Mouse (Mus musculus): ENCODE results near the gene Prr19. TPM values are rescaled to one million over a fixed set of nuclear protein-coding genes. Genes with fewer than 3 reads are reported as not detected.

The Prr19 gene
- polyA plus RNA-seq, 1 experiment from 2014 or later, result 0.56 TPM

GRCm38 (mm10) chr7:25281734-25282601 is 19.2 kb upstream of the Prr19 start:
- Histone ChIP-seq H3K9me3 (ENCODE audit: control insufficient read depth, low read length) (no peaks in the 10 kb centered on the region), H3K27ac (ENCODE audit: low read length) (peak overlapping the region; percentile 98), H3K4me1 (ENCODE audit: control insufficient read depth, insufficient read depth, low read length) (peaks cover 49% of the 10 kb centered on the region), H3K9ac (ENCODE audit: low read depth, low read length) (peak overlapping the region; percentile 81), H3K4me3 (ENCODE audit: low read length) (peak overlapping the region; percentile 83), H3K36me3 (ENCODE audit: control insufficient read depth, insufficient read depth, low read length) (peaks cover 18% of the 10 kb centered on the region; the same call in 1 of the 2 replicates), H3K27me3 (replicated peaks; ENCODE audit: control insufficient read depth, insufficient read depth, low read length) (no peaks in the 10 kb centered on the region), H3K4me2 (ENCODE audit: low read depth, low read length) (peak overlapping the region; percentile 91)
- peak; percentile 79 for ATAC-seq
- WGBS, result 2% methylated on average over 60 of the region's 108 CpGs

GRCm38 (mm10) chr7:25282731-25283211 is 18.4 kb upstream of the Prr19 start:
- Histone ChIP-seq H3K4me2 (ENCODE audit: low read depth, low read length) (peak overlapping the region; percentile 82), H3K9me3 (ENCODE audit: control insufficient read depth, low read length) (no peaks in the 10 kb centered on the region), H3K4me1 (ENCODE audit: control insufficient read depth, insufficient read depth, low read length) (peaks cover 46% of the 10 kb centered on the region), H3K9ac (ENCODE audit: low read depth, low read length) (peak overlapping the region; percentile 81), H3K36me3 (ENCODE audit: control insufficient read depth, insufficient read depth, low read length) (peaks cover 24% of the 10 kb centered on the region), H3K27ac (ENCODE audit: low read length) (peak overlapping the region; percentile 97), H3K4me3 (ENCODE audit: low read length) (peak overlapping the region; percentile 83), H3K27me3 (replicated peaks; ENCODE audit: control insufficient read depth, insufficient read depth, low read length) (no peaks in the 10 kb centered on the region)
- ATAC-seq, result no peak
- WGBS, result under 1% methylated on average over 25 of the region's 36 CpGs

GRCm38 (mm10) chr7:25283637-25284036 is 17.6 kb upstream of the Prr19 start:
- no peak for ATAC-seq
- H3K27ac ChIP-seq (ENCODE audit: low read length), result peak overlapping the region; percentile 97
- H3K4me2 ChIP-seq (ENCODE audit: low read depth, low read length), result peak overlapping the region; percentile 82
- WGBS, result 5% methylated on average over 5 of the region's 5 CpGs
- H3K9me3 ChIP-seq (ENCODE audit: control insufficient read depth, low read length), result no peaks in the 10 kb centered on the region
- peak overlapping the region; percentile 83 for H3K4me3 ChIP-seq (ENCODE audit: low read length)
- peak overlapping the region; percentile 81 for H3K9ac ChIP-seq (ENCODE audit: low read depth, low read length)
- H3K36me3 ChIP-seq (ENCODE audit: control insufficient read depth, insufficient read depth, low read length), result peaks cover 33% of the 10 kb centered on the region
- no peaks in the 10 kb centered on the region for H3K27me3 ChIP-seq (replicated peaks; ENCODE audit: control insufficient read depth, insufficient read depth, low read length)
- peaks cover 43% of the 10 kb centered on the region for H3K4me1 ChIP-seq (ENCODE audit: control insufficient read depth, insufficient read depth, low read length)

- peak overlapping the region; percentile 83; the same call in 1 of the 2 replicates for H3K4me3 ChIP-seq (ENCODE audit: low read length)
- no peaks in the 10 kb centered on the region for H3K9me3 ChIP-seq (ENCODE audit: control insufficient read depth, low read length)
- 72% methylated on average over 2 of the region's 2 CpGs for WGBS
- peak overlapping the region; percentile 82 for H3K4me2 ChIP-seq (ENCODE audit: low read depth, low read length)
- no peak for ATAC-seq
- H3K27me3 ChIP-seq (replicated peaks; ENCODE audit: control insufficient read depth, insufficient read depth, low read length), result no peaks in the 10 kb centered on the region
- H3K4me1 ChIP-seq (ENCODE audit: control insufficient read depth, insufficient read depth, low read length), result peaks cover 43% of the 10 kb centered on the region
- peak overlapping the region; percentile 81 for H3K9ac ChIP-seq (ENCODE audit: low read depth, low read length)
- peaks cover 37% of the 10 kb centered on the region for H3K36me3 ChIP-seq (ENCODE audit: control insufficient read depth, insufficient read depth, low read length)
- no peak overlapping the region for H3K27ac ChIP-seq (ENCODE audit: low read length)
These were observed 17.0 kb upstream of the Prr19 start for GRCm38 (mm10) chr7:25284171-25284570.

GRCm38 (mm10) chr7:25284766-25285165 is 16.4 kb upstream of the Prr19 start:
- ATAC-seq, result no peak

GRCm38 (mm10) chr7:25285511-25286238 is 15.5 kb upstream of the Prr19 start:
- no peaks in the 10 kb centered on the region for H3K27me3 ChIP-seq (replicated peaks; ENCODE audit: control insufficient read depth, insufficient read depth, low read length)
- no peaks in the 10 kb centered on the region for H3K9me3 ChIP-seq (ENCODE audit: control insufficient read depth, low read length)
- H3K4me2 ChIP-seq (ENCODE audit: low read depth, low read length), result no peak overlapping the region
- H3K4me1 ChIP-seq (ENCODE audit: control insufficient read depth, insufficient read depth, low read length), result peaks cover 35% of the 10 kb centered on the region
- WGBS, result 90% methylated on average over 20 of the region's 20 CpGs
- H3K9ac ChIP-seq (ENCODE audit: low read depth, low read length), result no peak overlapping the region
- ATAC-seq, result no peak
- H3K27ac ChIP-seq (ENCODE audit: low read length), result no peak overlapping the region
- peaks cover 49% of the 10 kb centered on the region for H3K36me3 ChIP-seq (ENCODE audit: control insufficient read depth, insufficient read depth, low read length)
- no peak overlapping the region for H3K4me3 ChIP-seq (ENCODE audit: low read length)

More at GRCm38 (mm10) chr7:25284766-25285165, 16.4 kb upstream of the Prr19 start:
- Histone ChIP-seq H3K9ac (ENCODE audit: low read depth, low read length) (peak overlapping the region; percentile 81; the same call in 1 of the 2 replicates), H3K27me3 (replicated peaks; ENCODE audit: control insufficient read depth, insufficient read depth, low read length) (no peaks in the 10 kb centered on the region), H3K4me2 (ENCODE audit: low read depth, low read length) (no peak overlapping the region), H3K36me3 (ENCODE audit: control insufficient read depth, insufficient read depth, low read length) (peaks cover 43% of the 10 kb centered on the region), H3K27ac (ENCODE audit: low read length) (no peak overlapping the region), H3K9me3 (ENCODE audit: control insufficient read depth, low read length) (no peaks in the 10 kb centered on the region), H3K4me1 (ENCODE audit: control insufficient read depth, insufficient read depth, low read length) (peaks cover 40% of the 10 kb centered on the region), H3K4me3 (ENCODE audit: low read length) (no peak overlapping the region)
- 52% methylated on average over 5 of the region's 5 CpGs for WGBS

GRCm38 (mm10) chr7:25286989-25287388 is 14.2 kb upstream of the Prr19 start:
- no peak for ATAC-seq
- no peak overlapping the region for H3K4me2 ChIP-seq (ENCODE audit: low read depth, low read length)
- WGBS, result 84% methylated on average over 8 of the region's 8 CpGs
- no peak overlapping the region for H3K4me3 ChIP-seq (ENCODE audit: low read length)
- no peaks in the 10 kb centered on the region for H3K27me3 ChIP-seq (replicated peaks; ENCODE audit: control insufficient read depth, insufficient read depth, low read length)
- H3K9ac ChIP-seq (ENCODE audit: low read depth, low read length), result no peak overlapping the region
- H3K4me1 ChIP-seq (ENCODE audit: control insufficient read depth, insufficient read depth, low read length), result peaks cover 39% of the 10 kb centered on the region
- no peaks in the 10 kb centered on the region for H3K9me3 ChIP-seq (ENCODE audit: control insufficient read depth, low read length)
- H3K36me3 ChIP-seq (ENCODE audit: control insufficient read depth, insufficient read depth, low read length), result peaks cover 54% of the 10 kb centered on the region
- no peak overlapping the region for H3K27ac ChIP-seq (ENCODE audit: low read length)

- 90% methylated on average over 12 of the region's 12 CpGs for WGBS
- no peak for ATAC-seq
- Histone ChIP-seq H3K27me3 (replicated peaks; ENCODE audit: control insufficient read depth, insufficient read depth, low read length) (no peaks in the 10 kb centered on the region), H3K9ac (ENCODE audit: low read depth, low read length) (no peak overlapping the region), H3K36me3 (ENCODE audit: control insufficient read depth, insufficient read depth, low read length) (peaks cover 61% of the 10 kb centered on the region), H3K4me2 (ENCODE audit: low read depth, low read length) (no peak overlapping the region), H3K4me1 (ENCODE audit: control insufficient read depth, insufficient read depth, low read length) (peaks cover 42% of the 10 kb centered on the region), H3K27ac (ENCODE audit: low read length) (no peak overlapping the region), H3K9me3 (ENCODE audit: control insufficient read depth, low read length) (no peaks in the 10 kb centered on the region), H3K4me3 (ENCODE audit: low read length) (no peak overlapping the region)
These were observed 13.2 kb upstream of the Prr19 start for GRCm38 (mm10) chr7:25288011-25288410.

- peaks cover 68% of the 10 kb centered on the region for H3K36me3 ChIP-seq (ENCODE audit: control insufficient read depth, insufficient read depth, low read length)
- H3K4me1 ChIP-seq (ENCODE audit: control insufficient read depth, insufficient read depth, low read length), result peaks cover 35% of the 10 kb centered on the region
- no peak overlapping the region for H3K27ac ChIP-seq (ENCODE audit: low read length)
- H3K4me3 ChIP-seq (ENCODE audit: low read length), result no peak overlapping the region
- H3K27me3 ChIP-seq (replicated peaks; ENCODE audit: control insufficient read depth, insufficient read depth, low read length), result no peaks in the 10 kb centered on the region
- whole genome bisulfite sequencing, result 85% methylated on average over 3 of the region's 3 CpGs
- no peak for ATAC-seq
- H3K4me2 ChIP-seq (ENCODE audit: low read depth, low read length), result no peak overlapping the region
- H3K9ac ChIP-seq (ENCODE audit: low read depth, low read length), result no peak overlapping the region
- H3K9me3 ChIP-seq (ENCODE audit: control insufficient read depth, low read length), result no peaks in the 10 kb centered on the region
These were observed 12.5 kb upstream of the Prr19 start for GRCm38 (mm10) chr7:25288721-25289120.

Measured in intestine, embryonic 16.5 days (tissue).